Mouse (Mus musculus) myocyte (in vitro differentiated cells): ENCODE data around the gene Dock1.

Source experiments
- CEBPB ChIP-seq: IDR thresholded peaks from 2 replicates; pipeline ENCODE4 v1.6.1; 2011; ENCODE audit warnings: mild to moderate bottlenecking, moderate library complexity; ENCODE audit not compliant: poor library complexity, insufficient read depth, severe bottlenecking
- E2F4 ChIP-seq: IDR thresholded peaks from one replicate; pipeline ENCODE4 v1.6.1; 2011; ENCODE audit warnings: mild to moderate bottlenecking, control low read depth, moderate library complexity; ENCODE audit not compliant: insufficient read depth
- MAX ChIP-seq: IDR thresholded peaks from one replicate; pipeline ENCODE4 v1.6.1; 2011; ENCODE audit warnings: low read depth, mild to moderate bottlenecking, control low read depth
- MYOD1 ChIP-seq, 3 experiments: IDR thresholded peaks; one replicate each; pipeline ENCODE4 v1.6.1; 2011; ENCODE audit warnings: control low read depth in 2 of 3, low read depth in 2 of 3, mild to moderate bottlenecking in 2 of 3, moderate library complexity in 1 of 3; ENCODE audit not compliant: insufficient read length in 2 of 3, control insufficient read depth in 1 of 3
- MYOG ChIP-seq, 3 experiments: IDR thresholded peaks; one replicate each; pipeline ENCODE4 v1.6.1; 2011; ENCODE audit warnings: control low read depth in 2 of 3, low read depth in 2 of 3, mild to moderate bottlenecking in 2 of 3; ENCODE audit not compliant: insufficient read length in 2 of 3, control insufficient read depth in 1 of 3, insufficient read depth in 1 of 3
- POLR2A ChIP-seq: IDR thresholded peaks from one replicate; pipeline ENCODE4 v1.6.1; 2011; ENCODE audit warnings: low read depth, mild to moderate bottlenecking, control low read depth, moderate library complexity; ENCODE audit not compliant: insufficient read length
- POLR2AphosphoS2 ChIP-seq: IDR thresholded peaks from one replicate; pipeline ENCODE4 v1.6.1; 2011; ENCODE audit warnings: low read depth, control low read depth; ENCODE audit not compliant: insufficient read length
- TCF12 ChIP-seq: IDR thresholded peaks from one replicate; pipeline ENCODE4 v1.6.1; 2011; ENCODE audit warnings: mild to moderate bottlenecking, control low read depth; ENCODE audit not compliant: poor library complexity, insufficient read depth, severe bottlenecking
- USF1 ChIP-seq: IDR thresholded peaks from one replicate; pipeline ENCODE4 v1.6.1; 2011; ENCODE audit warnings: low read depth, mild to moderate bottlenecking, control low read depth, moderate library complexity

GRCm38 (mm10) chr7:134878985-134879384 lies 208.5 kb downstream of the Dock1 start:
- TF ChIP-seq MYOG (IDR thresholded peaks at IDR 0.05; ENCODE audit: control insufficient read depth in 1 of 3, insufficient read depth in 1 of 3, insufficient read length in 2 of 3, low read depth in 2 of 3) (no peak), USF1 (no peak), E2F4 (no peak), POLR2A (no peak), POLR2AphosphoS2 (no peak), MAX (no peak), CEBPB (no peak), MYOD1 (IDR thresholded peaks at IDR 0.05; ENCODE audit: control insufficient read depth in 1 of 3, insufficient read length in 2 of 3, low read depth in 2 of 3) (no peak), TCF12 (no peak)
